Comparison of ENCODE assay signal across 29 mouse cellular contexts in the genomic region with DNA sequence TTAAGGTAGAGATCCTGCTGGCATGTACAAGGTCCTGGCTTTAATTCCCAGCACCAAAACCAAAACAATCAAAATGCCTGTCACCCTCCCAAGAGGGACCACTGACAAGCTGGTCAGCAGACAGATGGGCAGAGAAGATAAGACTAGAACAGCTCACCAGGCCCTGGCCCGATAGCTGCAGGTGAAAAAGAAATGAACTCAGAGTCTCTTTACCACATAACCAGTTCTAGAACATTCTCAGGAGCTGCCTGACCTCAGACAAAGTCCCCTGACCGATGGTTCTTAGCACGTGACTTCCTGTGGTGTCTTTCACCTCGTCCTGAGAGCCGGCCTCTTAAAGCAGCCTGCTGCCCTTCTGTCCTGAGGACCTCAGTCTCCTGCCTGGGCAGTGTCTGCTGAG. TPM values are rescaled to one million over a fixed set of nuclear protein-coding genes. Genes with fewer than 3 reads are reported as not detected.
DNase-seq lines count a peak whose midpoint lies in the region; ATAC-seq and TF ChIP-seq lines count a peak whose summit lies in the region.
"Had no signal": no experiment of that assay in that cellular context is flagged by ENCODE, and none has a peak within 500 bp of the region (broad histone marks: within the 10 kb centered on the region; RNA-seq: fewer than 3 reads in every experiment).

No protein-coding gene starts in this region.

- peaks cover 32% of the 10 kb centered on the region for H3K27me3 ChIP-seq in heart, embryonic 13.5 days (replicated peaks)
- no peaks in the 10 kb centered on the region for H3K27me3 ChIP-seq in heart, adult 2 months (ENCODE audit: control insufficient read depth, insufficient read depth, low read length)
- no peaks in the 10 kb centered on the region for H3K27me3 ChIP-seq in liver, embryonic 12.5 days (replicated peaks)
- H3K27me3 ChIP-seq in liver, postnatal 0 days (ENCODE audit: insufficient read depth, low read length) = no peaks in the 10 kb centered on the region
- H3K27me3 ChIP-seq in kidney, embryonic 16.5 days (ENCODE audit: insufficient read depth, low read length) = peaks cover 9% of the 10 kb centered on the region; the same call in 1 of the 2 replicates
- peaks cover 14% of the 10 kb centered on the region for H3K27me3 ChIP-seq in forebrain, embryonic 11.5 days (ENCODE audit: control insufficient read depth, insufficient read depth, low read length)

- 64% methylated on average over 5 of the region's 5 CpGs for WGBS in heart, embryonic 13.5 days
- WGBS in heart, adult 2 months = 61% methylated on average over 5 of the region's 5 CpGs
- WGBS in liver, embryonic 12.5 days (ENCODE audit: insufficient replicate concordance) = 27% methylated on average over 5 of the region's 5 CpGs
- WGBS in liver, postnatal 0 days (ENCODE audit: insufficient replicate concordance) = 46% methylated on average over 5 of the region's 5 CpGs
- 78% methylated on average over 5 of the region's 5 CpGs for WGBS in kidney, embryonic 16.5 days
- 69% methylated on average over 5 of the region's 5 CpGs for WGBS in forebrain, embryonic 11.5 days

- TF ChIP-seq POLR2A in heart, adult 2 months (IDR thresholded peaks at IDR 0.05; ENCODE audit: insufficient read depth, low read depth, low read length) = no peak

- no peak overlapping the region for H3K9ac ChIP-seq in heart, embryonic 13.5 days
- no peak overlapping the region for H3K9ac ChIP-seq in heart, adult 2 months (ENCODE audit: low read depth, low read length)
- no peak overlapping the region for H3K9ac ChIP-seq in liver, embryonic 12.5 days
- no peak overlapping the region for H3K9ac ChIP-seq in liver, postnatal 0 days (replicated peaks)
- no peak overlapping the region for H3K9ac ChIP-seq in kidney, embryonic 16.5 days (replicated peaks; ENCODE audit: low read length)
- H3K9ac ChIP-seq in forebrain, embryonic 11.5 days (ENCODE audit: low read length) = no peak overlapping the region
- H3K9ac ChIP-seq: embryonic facial prominence, embryonic 15.5 days; hindbrain, embryonic 13.5 days; limb, embryonic 12.5 days had no signal

- H3K4me3 ChIP-seq in heart, embryonic 13.5 days = no peak overlapping the region
- no peak overlapping the region for H3K4me3 ChIP-seq in heart, adult 2 months
- no peak overlapping the region for H3K4me3 ChIP-seq in liver, embryonic 12.5 days
- H3K4me3 ChIP-seq in liver, postnatal 0 days (ENCODE audit: low read depth, low read length) = no peak overlapping the region
- no peak overlapping the region for H3K4me3 ChIP-seq in kidney, embryonic 16.5 days (ENCODE audit: low read length)
- no peak overlapping the region for H3K4me3 ChIP-seq in forebrain, embryonic 11.5 days (ENCODE audit: low read depth, low read length)
- H3K4me3 ChIP-seq: embryonic facial prominence, embryonic 15.5 days; forebrain, embryonic 10.5 days; gastrocnemius, adult 2 months; hindbrain, embryonic 13.5 days; limb, embryonic 12.5 days had no signal

- no peak for TF ChIP-seq EP300 in heart, adult 2 months (IDR thresholded peaks at IDR 0.05; ENCODE audit: insufficient read depth, low read depth, low read length)
- TF ChIP-seq EP300 in liver, postnatal 0 days (IDR thresholded peaks at IDR 0.05; ENCODE audit: low read depth) = peak; percentile 42; the same call in 1 of the 2 replicates

- no peaks in the 10 kb centered on the region for H3K79me2 ChIP-seq in heart, adult 2 months (replicated peaks; ENCODE audit: control insufficient read depth, insufficient read depth, low read length)

- H3K9me3 ChIP-seq in heart, embryonic 13.5 days = no peaks in the 10 kb centered on the region
- H3K9me3 ChIP-seq in liver, embryonic 12.5 days (replicated peaks) = 0 out of 2 replicates have a peak, but pooled peaks cover 4% of the 10 kb centered on the region
- H3K9me3 ChIP-seq in liver, postnatal 0 days (ENCODE audit: low read length) = no peaks in the 10 kb centered on the region
- H3K9me3 ChIP-seq in kidney, embryonic 16.5 days (ENCODE audit: low read length) = no peaks in the 10 kb centered on the region
- no peaks in the 10 kb centered on the region for H3K9me3 ChIP-seq in forebrain, embryonic 11.5 days (ENCODE audit: control insufficient read depth, low read length)
- H3K9me3 ChIP-seq: embryonic facial prominence, embryonic 15.5 days; forebrain, embryonic 10.5 days; hindbrain, embryonic 13.5 days; limb, embryonic 12.5 days had no signal

- peak overlapping the region; percentile 96 for H3K4me2 ChIP-seq in heart, embryonic 13.5 days
- peak overlapping the region; percentile 86 for H3K4me2 ChIP-seq in liver, embryonic 12.5 days
- H3K4me2 ChIP-seq in liver, postnatal 0 days (ENCODE audit: low read depth, low read length) = no peak overlapping the region
- no peak overlapping the region for H3K4me2 ChIP-seq in kidney, embryonic 16.5 days (replicated peaks; ENCODE audit: low read depth, low read length)
- H3K4me2 ChIP-seq in forebrain, embryonic 11.5 days (ENCODE audit: low read depth, low read length, severe bottlenecking) = no peak overlapping the region
- H3K4me2 ChIP-seq: embryonic facial prominence, embryonic 15.5 days; hindbrain, embryonic 13.5 days; limb, embryonic 12.5 days had no signal

- intact Hi-C loops in heart, adult 2 months (cut with DNase I) = loop anchor here (5.0 kb wide), 1 partner anchor 77 kb away; no protein-coding TSS in a partner anchor

- H3K36me3 ChIP-seq in heart, embryonic 13.5 days = no peaks in the 10 kb centered on the region
- no peaks in the 10 kb centered on the region for H3K36me3 ChIP-seq in heart, adult 2 months (ENCODE audit: control insufficient read depth, insufficient read depth, low read length)
- H3K36me3 ChIP-seq in liver, embryonic 12.5 days = peaks cover 15% of the 10 kb centered on the region; the same call in 1 of the 2 replicates
- H3K36me3 ChIP-seq in liver, postnatal 0 days (replicated peaks; ENCODE audit: insufficient read depth, low read length) = no peaks in the 10 kb centered on the region
- H3K36me3 ChIP-seq in kidney, embryonic 16.5 days (ENCODE audit: insufficient read depth, low read length) = no peaks in the 10 kb centered on the region
- H3K36me3 ChIP-seq in forebrain, embryonic 11.5 days (ENCODE audit: control insufficient read depth, insufficient read depth, low read length) = no peaks in the 10 kb centered on the region
- H3K36me3 ChIP-seq: embryonic facial prominence, embryonic 15.5 days; forebrain, embryonic 10.5 days; hindbrain, embryonic 13.5 days; limb, embryonic 12.5 days had no signal

- TF ChIP-seq CTCF in heart, adult 2 months (IDR thresholded peaks at IDR 0.05) = no peak
- no peak for TF ChIP-seq CTCF in liver, postnatal 0 days (IDR thresholded peaks at IDR 0.05; ENCODE audit: low read depth)

- no peak for DNase-seq in heart, adult 2 months
- no peak for DNase-seq in liver, postnatal 0 days
- DNase-seq in forebrain, embryonic 11.5 days (ENCODE audit: low spot score) = no peak
- DNase-seq in thymus, postnatal 36 days = no peak
- DNase-seq: adrenal gland, adult 8-10 months; B cell, adult 2 months; cerebellum, adult 2 months; cerebellum, postnatal 14 days; gastrocnemius, adult 2 months; gastrocnemius, postnatal 36 days; heart, adult 18-20 months; heart, postnatal 36 days; kidney, postnatal 25 days; lung, adult 18-20 months; midbrain, embryonic 14.5 days; right cerebral cortex, postnatal 25 days; spleen, adult 18-20 months had no signal

- peak overlapping the region; percentile 43 for H3K27ac ChIP-seq in heart, embryonic 13.5 days (replicated peaks)
- H3K27ac ChIP-seq in heart, adult 2 months = no peak overlapping the region
- peak overlapping the region; percentile 96 for H3K27ac ChIP-seq in liver, embryonic 12.5 days
- H3K27ac ChIP-seq in liver, postnatal 0 days (ENCODE audit: low read depth) = no peak overlapping the region
- no peak overlapping the region for H3K27ac ChIP-seq in kidney, embryonic 16.5 days (ENCODE audit: low read length)
- no peak overlapping the region for H3K27ac ChIP-seq in forebrain, embryonic 11.5 days (ENCODE audit: low read depth, low read length)
- H3K27ac ChIP-seq: embryonic facial prominence, embryonic 15.5 days; gastrocnemius, adult 2 months; hindbrain, embryonic 13.5 days; limb, embryonic 12.5 days; macrophage had no signal

- peaks cover 39% of the 10 kb centered on the region for H3K4me1 ChIP-seq in heart, embryonic 13.5 days
- H3K4me1 ChIP-seq in heart, adult 2 months (ENCODE audit: control insufficient read depth, insufficient read depth, low read length) = no peaks in the 10 kb centered on the region; the same call in 1 of the 2 replicates
- H3K4me1 ChIP-seq in liver, embryonic 12.5 days = peaks cover 84% of the 10 kb centered on the region
- H3K4me1 ChIP-seq in liver, postnatal 0 days (ENCODE audit: insufficient read depth) = peaks cover 35% of the 10 kb centered on the region
- H3K4me1 ChIP-seq in kidney, embryonic 16.5 days (ENCODE audit: insufficient read depth, low read length) = peaks cover 18% of the 10 kb centered on the region
- peaks cover 6% of the 10 kb centered on the region; the same call in 1 of the 2 replicates for H3K4me1 ChIP-seq in forebrain, embryonic 11.5 days (replicated peaks; ENCODE audit: control insufficient read depth, insufficient read depth, low read length)

- ATAC-seq in heart, embryonic 13.5 days (ENCODE audit: extremely low read depth, insufficient number of reproducible peaks, low FRiP score, low TSS enrichment) = no peak
- ATAC-seq in liver, embryonic 12.5 days = no peak
- ATAC-seq in liver, postnatal 0 days = no peak
- no peak for ATAC-seq in kidney, embryonic 16.5 days (ENCODE audit: low FRiP score, low TSS enrichment)
- ATAC-seq in forebrain, embryonic 11.5 days (replicated peaks; ENCODE audit: low FRiP score) = no peak
- ATAC-seq: forebrain, embryonic 16.5 days; intestine, embryonic 16.5 days; lung, postnatal 0 days had no signal

RNA-seq across cellular contexts. Expression of a gene that starts 3.2 kb away (rescaled TPM):
- 21.8 and 23.7 TPM in 2 replicates for polyA plus RNA-seq in heart, embryonic 13.5 days (2015; fragmentation: Nextera tagmentation; extraction: Ambion mirVana)
- total RNA-seq in heart, adult 2 months (2021) = 10 to 100 TPM; 31.6 to 52.2 TPM
- 39.9 and 51.2 TPM in 2 replicates for polyA plus RNA-seq in heart, adult 2 months (2012; rRNA removed)
- 286 and 295 TPM in 2 replicates for polyA plus RNA-seq in liver, embryonic 12.5 days (2016; fragmentation: Nextera tagmentation; extraction: Ambion mirVana)
- 21.2 and 22.9 TPM in 2 replicates for polyA plus RNA-seq in liver, postnatal 0 days (2015; fragmentation: Nextera tagmentation; extraction: Ambion mirVana)
- polyA plus RNA-seq in kidney, embryonic 16.5 days (2015; fragmentation: Nextera tagmentation; extraction: Ambion mirVana) = 10.6 and 13.1 TPM in 2 replicates
- 10.8 and 12.4 TPM in 2 replicates for polyA plus RNA-seq in forebrain, embryonic 11.5 days (2014; fragmentation: Nextera tagmentation; extraction: Ambion mirVana)
- total RNA-seq: neutrophil, adult 5-6 weeks had no signal
- polyA plus RNA-seq: macrophage had no signal

Comparison
In these comparisons a context has a peak if more than half of its experiments do, and no peak if none do; other contexts are left out.
1. H3K27ac ChIP-seq: peak in heart, embryonic 13.5 days (single experiment) and liver, embryonic 12.5 days (single experiment); none in heart, adult 2 months (single experiment), liver, postnatal 0 days (single experiment), kidney, embryonic 16.5 days (single experiment) and forebrain, embryonic 11.5 days (single experiment).
2. H3K4me2 ChIP-seq: peak in heart, embryonic 13.5 days (single experiment) and liver, embryonic 12.5 days (single experiment); none in liver, postnatal 0 days (single experiment), kidney, embryonic 16.5 days (single experiment) and forebrain, embryonic 11.5 days (single experiment).